Mouse (Mus musculus) hindbrain, embryonic 15.5 days (tissue): ENCODE data around the gene Myoz2. TPM values are rescaled to one million over a fixed set of nuclear protein-coding genes. Genes with fewer than 3 reads are reported as not detected.

Source experiments
- ATAC-seq: fragments of 200-750 bp; cut with Nextera tagmentation; 2 replicates; pipeline ENCODE4 v1.8.0; 2017; ENCODE audit warnings: low read depth, moderate number of reproducible peaks, moderate TSS enrichment; ENCODE audit not compliant: low FRiP score
- H3K27ac ChIP-seq: fragments of 300-500 bp; sonication (generic); replicated peaks from 2 replicates; pipeline ENCODE4 v1.5.1; 2015; ENCODE audit warnings: mild to moderate bottlenecking, inconsistent platforms
- H3K27me3 ChIP-seq: fragments of 300-500 bp; sonication (generic); 2 replicates; pipeline ENCODE4 v1.6.1; 2015; ENCODE audit warnings: control low read depth, inconsistent platforms
- H3K36me3 ChIP-seq: fragments of 300-500 bp; sonication (generic); 2 replicates; pipeline ENCODE4 v1.6.1; 2015; ENCODE audit warnings: control low read depth, inconsistent platforms
- H3K4me1 ChIP-seq: fragments of 300-500 bp; sonication (generic); replicated peaks from 2 replicates; pipeline ENCODE4 v1.6.1; 2015; ENCODE audit warnings: control low read depth, inconsistent platforms
- H3K4me2 ChIP-seq: fragments of 300-500 bp; sonication (generic); 2 replicates; pipeline ENCODE4 v1.6.1; 2015; ENCODE audit warnings: moderate library complexity, mild to moderate bottlenecking, inconsistent platforms
- H3K4me3 ChIP-seq: fragments of 300-500 bp; sonication (generic); 2 replicates; pipeline ENCODE4 v1.5.1; 2015; ENCODE audit warnings: mild to moderate bottlenecking, inconsistent platforms
- H3K9ac ChIP-seq: fragments of 300-500 bp; sonication (generic); 2 replicates; pipeline ENCODE4 v1.6.1; 2015; ENCODE audit warnings: inconsistent platforms
- H3K9me3 ChIP-seq: fragments of 300-500 bp; sonication (generic); 2 replicates; pipeline ENCODE4 v1.6.1; 2016; ENCODE audit warnings: control low read depth, inconsistent platforms
- WGBS: fragments of 180-500 bp; shearing (Covaris S2); methylation state at CpG from one replicate; pipeline ENCODE4 v1.1.7; 2015; 5-methylcytosine and 5-hydroxymethylcytosine counted together
- microRNA-seq: library from miRNA; unstranded; fragments of <30 nt; microRNA quantifications from one replicate; pipeline ENCODE4, GENCODE M21; 2016
- polyA plus RNA-seq: library from polyadenylated mRNA; unstranded; fragments of >200 nt; fragmentation: Nextera tagmentation; extraction: Ambion mirVana; gene quantifications from 2 replicates; pipeline ENCODE4 v1.2.1, GENCODE M21; 2015

Gene Myoz2
- polyA plus RNA-seq, 1 experiment from 2014 or later, result 0.13 TPM

DNA sequence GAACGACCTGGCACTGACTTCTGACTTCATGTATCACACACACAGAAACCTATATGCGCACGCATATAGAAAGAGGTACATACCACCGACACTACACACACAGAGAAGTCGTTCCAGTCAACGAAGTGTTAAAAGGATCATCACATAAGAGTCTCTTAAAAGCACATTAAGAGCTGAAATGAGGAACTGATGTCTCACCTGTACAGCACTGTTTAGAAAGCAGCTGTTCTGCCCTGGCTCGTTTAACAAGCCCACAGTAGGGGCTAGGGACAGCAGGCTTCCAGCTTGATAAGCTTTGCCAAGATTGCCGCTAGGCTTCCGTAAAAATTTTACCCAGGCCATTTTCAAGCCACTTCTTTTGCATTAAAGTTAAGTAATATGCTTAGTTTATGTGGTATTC is 66.4 kb downstream of the Myoz2 start:
- no peaks in the 10 kb centered on the region for H3K27me3 ChIP-seq
- no peaks in the 10 kb centered on the region for H3K9me3 ChIP-seq
- WGBS, result 84% methylated on average over 9 of the region's 9 CpGs
- H3K4me1 ChIP-seq, result 0 out of 2 replicates have a peak, but pooled peaks cover under 1% of the 10 kb centered on the region
- H3K4me2 ChIP-seq, result no peak overlapping the region
- no peak for ATAC-seq
- H3K9ac ChIP-seq, result no peak overlapping the region
- H3K4me3 ChIP-seq, result no peak overlapping the region
- no peak overlapping the region for H3K27ac ChIP-seq
- peaks cover 6% of the 10 kb centered on the region for H3K36me3 ChIP-seq

DNA sequence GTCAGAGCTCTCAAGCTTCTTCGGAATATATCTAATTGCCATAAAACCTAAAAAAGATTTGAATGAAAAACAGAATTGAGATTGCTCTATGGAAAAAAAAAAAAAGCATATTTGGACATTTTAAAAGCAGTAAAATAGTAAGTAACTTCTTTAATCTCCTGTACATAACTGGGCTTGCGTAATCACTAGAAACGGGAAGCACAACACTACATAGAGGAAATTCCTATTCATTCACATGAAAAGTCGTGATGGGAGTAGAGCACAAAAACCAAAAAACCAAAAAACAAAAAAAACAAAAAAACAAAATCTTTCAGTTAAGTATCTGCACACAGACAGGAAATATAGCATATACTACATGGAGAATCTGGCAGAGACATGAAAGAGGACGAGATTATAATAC is 70.5 kb downstream of the Myoz2 start:
- WGBS, result 91% methylated on average over 5 of the region's 5 CpGs
- no peaks in the 10 kb centered on the region for H3K9me3 ChIP-seq
- no peak overlapping the region for H3K4me3 ChIP-seq
- no peaks in the 10 kb centered on the region for H3K4me1 ChIP-seq
- H3K36me3 ChIP-seq, result peaks cover 6% of the 10 kb centered on the region
- ATAC-seq, result no peak
- H3K9ac ChIP-seq, result no peak overlapping the region
- H3K27me3 ChIP-seq, result no peaks in the 10 kb centered on the region
- no peak overlapping the region for H3K4me2 ChIP-seq
- H3K27ac ChIP-seq, result no peak overlapping the region

Small RNA genes lying within 50 kb of the gene (microRNA-seq; reads per million reads assigned to microRNA genes)
- not detected for gene Gm22066

Other genes with a start within 250 kb of the Myoz2 start
- gene Fabp2, start 139.9 kb downstream of the Myoz2 start, polyA plus RNA-seq, result 0.72 TPM in 1 of 2 replicates, not detected in the other
- gene Gm10959, start 115.7 kb downstream of the Myoz2 start, polyA plus RNA-seq, result not detected in 2 replicates
- 85.4 and 89.1 TPM in 2 replicates for gene 1810037I17Rik, start 110.8 kb downstream of the Myoz2 start, polyA plus RNA-seq
- gene Usp53, start 50.5 kb downstream of the Myoz2 start, polyA plus RNA-seq, result 8.6 and 12.1 TPM in 2 replicates
- 0.97 and 1.1 TPM in 2 replicates for gene Synpo2, start 201.1 kb upstream of the Myoz2 start, polyA plus RNA-seq
- 13.1 and 16.4 TPM in 2 replicates for gene Sec24d, start 232.4 kb upstream of the Myoz2 start, polyA plus RNA-seq